Mouse (Mus musculus): Measurements from ENCODE around the gene Zfp580. TPM values are rescaled to one million over a fixed set of nuclear protein-coding genes. Genes with fewer than 3 reads are reported as not detected.
A peak's percentile ranks its signal among the peaks of the same experiment; 100 is the strongest.

The Zfp580 gene
- polyA plus RNA-seq, 1 experiment from 2014 or later, result 113 TPM

- H3K36me3 ChIP-seq, result peaks cover 37% of the 10 kb centered on the region
- H3K4me3 ChIP-seq, result peak within 1 kb of the TSS; percentile 100
- peak; percentile 97 for ATAC-seq (ENCODE audit: low FRiP score, low read depth)
- H3K4me2 ChIP-seq, result peak within 1 kb of the TSS; percentile 86
- WGBS, result under 1% methylated on average over 81 of the region's 81 CpGs
- peaks cover 36% of the 10 kb centered on the region for H3K4me1 ChIP-seq (replicated peaks)
- H3K9me3 ChIP-seq, result no peaks in the 10 kb centered on the region
- peak within 1 kb of the TSS; percentile 93 for H3K27ac ChIP-seq (replicated peaks)
- H3K9ac ChIP-seq, result peak within 1 kb of the TSS; percentile 100
- H3K27me3 ChIP-seq, result no peaks in the 10 kb centered on the region
These were observed 28.8 kb downstream of the Zfp580 start, which contains the start of gene Epn1 for GRCm38 (mm10) chr7:5080010-5080751. Gene Epn1 (plus strand): TSS chr7:5080235.

- H3K36me3 ChIP-seq, result peaks cover 33% of the 10 kb centered on the region
- 15% methylated on average over 6 of the region's 6 CpGs for WGBS
- peak overlapping the region; percentile 100 for H3K9ac ChIP-seq
- H3K4me2 ChIP-seq, result peak overlapping the region; percentile 86
- peak overlapping the region; percentile 93 for H3K27ac ChIP-seq (replicated peaks)
- H3K4me1 ChIP-seq (replicated peaks), result peaks cover 36% of the 10 kb centered on the region
- ATAC-seq (ENCODE audit: low FRiP score, low read depth), result no peak
- no peaks in the 10 kb centered on the region for H3K9me3 ChIP-seq
- H3K4me3 ChIP-seq, result peak overlapping the region; percentile 100
- H3K27me3 ChIP-seq, result no peaks in the 10 kb centered on the region
These were observed 29.5 kb downstream of the Zfp580 start for GRCm38 (mm10) chr7:5080815-5081214.

- peak overlapping the region; percentile 100 for H3K9ac ChIP-seq
- no peak overlapping the region for H3K27ac ChIP-seq (replicated peaks)
- peak overlapping the region; percentile 100 for H3K4me3 ChIP-seq
- peak overlapping the region; percentile 86 for H3K4me2 ChIP-seq
- 78% methylated on average over 6 of the region's 6 CpGs for WGBS
- ATAC-seq (ENCODE audit: low FRiP score, low read depth), result no peak
- H3K9me3 ChIP-seq, result no peaks in the 10 kb centered on the region
- H3K4me1 ChIP-seq (replicated peaks), result peaks cover 36% of the 10 kb centered on the region
- peaks cover 30% of the 10 kb centered on the region for H3K36me3 ChIP-seq
- no peaks in the 10 kb centered on the region for H3K27me3 ChIP-seq
These were observed 29.9 kb downstream of the Zfp580 start for GRCm38 (mm10) chr7:5081241-5081640.

- H3K9me3 ChIP-seq, result no peaks in the 10 kb centered on the region
- H3K4me1 ChIP-seq (replicated peaks), result peaks cover 36% of the 10 kb centered on the region
- H3K9ac ChIP-seq, result no peak overlapping the region
- H3K27ac ChIP-seq (replicated peaks), result no peak overlapping the region
- H3K27me3 ChIP-seq, result no peaks in the 10 kb centered on the region
- WGBS, result 96% methylated on average over 2 of the region's 2 CpGs
- ATAC-seq (ENCODE audit: low FRiP score, low read depth), result no peak
- H3K4me2 ChIP-seq, result peak overlapping the region; percentile 86
- no peak overlapping the region for H3K4me3 ChIP-seq
- H3K36me3 ChIP-seq, result peaks cover 23% of the 10 kb centered on the region
These were observed 30.6 kb downstream of the Zfp580 start for GRCm38 (mm10) chr7:5081939-5082338.

GRCm38 (mm10) chr7:5083325-5084105 is 32.2 kb downstream of the Zfp580 start:
- no peak for ATAC-seq (ENCODE audit: low FRiP score, low read depth)
- Histone ChIP-seq H3K4me1 (replicated peaks) (peaks cover 36% of the 10 kb centered on the region), H3K4me2 (no peak overlapping the region), H3K9ac (no peak overlapping the region), H3K27ac (replicated peaks) (no peak overlapping the region), H3K27me3 (no peaks in the 10 kb centered on the region), H3K9me3 (no peaks in the 10 kb centered on the region), H3K36me3 (peaks cover 11% of the 10 kb centered on the region), H3K4me3 (no peak overlapping the region)
- WGBS, result 94% methylated on average over 18 of the region's 18 CpGs

GRCm38 (mm10) chr7:5085512-5085911 is 34.2 kb downstream of the Zfp580 start:
- H3K9me3 ChIP-seq, result no peaks in the 10 kb centered on the region
- no peak overlapping the region for H3K9ac ChIP-seq
- no peak overlapping the region for H3K4me2 ChIP-seq
- H3K4me1 ChIP-seq (replicated peaks), result peaks cover 36% of the 10 kb centered on the region
- H3K27me3 ChIP-seq, result no peaks in the 10 kb centered on the region
- 95% methylated on average over 1 of the region's 1 CpGs for WGBS
- ATAC-seq (ENCODE audit: low FRiP score, low read depth), result no peak
- peaks cover 11% of the 10 kb centered on the region for H3K36me3 ChIP-seq
- H3K27ac ChIP-seq (replicated peaks), result no peak overlapping the region
- no peak overlapping the region for H3K4me3 ChIP-seq

GRCm38 (mm10) chr7:5086921-5087440 is 35.6 kb downstream of the Zfp580 start:
- Histone ChIP-seq H3K9ac (no peak overlapping the region), H3K4me2 (no peak overlapping the region), H3K4me1 (replicated peaks) (peaks cover 21% of the 10 kb centered on the region), H3K36me3 (peaks cover 15% of the 10 kb centered on the region), H3K27ac (replicated peaks) (no peak overlapping the region), H3K4me3 (no peak overlapping the region), H3K9me3 (no peaks in the 10 kb centered on the region), H3K27me3 (no peaks in the 10 kb centered on the region)
- WGBS, result 78% methylated on average over 5 of the region's 5 CpGs
- no peak for ATAC-seq (ENCODE audit: low FRiP score, low read depth)

- Histone ChIP-seq H3K9ac (no peak overlapping the region), H3K4me1 (replicated peaks) (peaks cover 14% of the 10 kb centered on the region), H3K9me3 (no peaks in the 10 kb centered on the region), H3K4me3 (no peak overlapping the region), H3K36me3 (peaks cover 18% of the 10 kb centered on the region), H3K4me2 (no peak overlapping the region), H3K27ac (replicated peaks) (no peak overlapping the region), H3K27me3 (no peaks in the 10 kb centered on the region)
- WGBS, result 88% methylated on average over 4 of the region's 4 CpGs
- ATAC-seq (ENCODE audit: low FRiP score, low read depth), result no peak
These were observed 36.5 kb downstream of the Zfp580 start for GRCm38 (mm10) chr7:5087886-5088285.

- Histone ChIP-seq H3K4me3 (no peak overlapping the region), H3K27ac (replicated peaks) (no peak overlapping the region), H3K9ac (no peak overlapping the region), H3K9me3 (no peaks in the 10 kb centered on the region), H3K4me2 (no peak overlapping the region), H3K36me3 (peaks cover 30% of the 10 kb centered on the region), H3K27me3 (no peaks in the 10 kb centered on the region), H3K4me1 (replicated peaks) (peaks cover 3% of the 10 kb centered on the region; the same call in 1 of the 2 replicates)
- WGBS, result 95% methylated on average over 15 of the region's 15 CpGs
- ATAC-seq (ENCODE audit: low FRiP score, low read depth), result no peak
These were observed 38.5 kb downstream of the Zfp580 start for GRCm38 (mm10) chr7:5089853-5090252.

GRCm38 (mm10) chr7:5091008-5091728 is 39.8 kb downstream of the Zfp580 start:
- peaks cover 42% of the 10 kb centered on the region for H3K36me3 ChIP-seq
- H3K9ac ChIP-seq, result no peak overlapping the region
- no peaks in the 10 kb centered on the region for H3K27me3 ChIP-seq
- ATAC-seq (ENCODE audit: low FRiP score, low read depth), result no peak
- H3K4me2 ChIP-seq, result no peak overlapping the region
- H3K27ac ChIP-seq (replicated peaks), result no peak overlapping the region
- H3K4me1 ChIP-seq (replicated peaks), result no peaks in the 10 kb centered on the region; the same call in 1 of the 2 replicates
- no peak overlapping the region for H3K4me3 ChIP-seq
- whole genome bisulfite sequencing, result 88% methylated on average over 15 of the region's 15 CpGs
- H3K9me3 ChIP-seq, result no peaks in the 10 kb centered on the region

GRCm38 (mm10) chr7:5092381-5092780 is 41.0 kb downstream of the Zfp580 start:
- H3K27me3 ChIP-seq, result no peaks in the 10 kb centered on the region
- no peak overlapping the region for H3K27ac ChIP-seq (replicated peaks)
- peaks cover 50% of the 10 kb centered on the region for H3K36me3 ChIP-seq
- ATAC-seq (ENCODE audit: low FRiP score, low read depth), result no peak
- H3K9ac ChIP-seq, result no peak overlapping the region
- H3K4me2 ChIP-seq, result no peak overlapping the region
- no peaks in the 10 kb centered on the region; the same call in 1 of the 2 replicates for H3K4me1 ChIP-seq (replicated peaks)
- no peak overlapping the region for H3K4me3 ChIP-seq
- WGBS, result 87% methylated on average over 6 of the region's 6 CpGs
- no peaks in the 10 kb centered on the region for H3K9me3 ChIP-seq
